Mouse (Mus musculus) kidney, postnatal 4 days (tissue): ENCODE results near the gene Sh3d19.
A peak's percentile ranks its signal among the peaks of the same experiment; 100 is the strongest.

Experiments used
- DNase-seq, 2 experiments: peaks; one replicate each; pipeline ENCODE4 v3.0.0; 2021; ENCODE audit warnings: mixed read lengths in 2 of 2

Gene Sh3d19

DNA sequence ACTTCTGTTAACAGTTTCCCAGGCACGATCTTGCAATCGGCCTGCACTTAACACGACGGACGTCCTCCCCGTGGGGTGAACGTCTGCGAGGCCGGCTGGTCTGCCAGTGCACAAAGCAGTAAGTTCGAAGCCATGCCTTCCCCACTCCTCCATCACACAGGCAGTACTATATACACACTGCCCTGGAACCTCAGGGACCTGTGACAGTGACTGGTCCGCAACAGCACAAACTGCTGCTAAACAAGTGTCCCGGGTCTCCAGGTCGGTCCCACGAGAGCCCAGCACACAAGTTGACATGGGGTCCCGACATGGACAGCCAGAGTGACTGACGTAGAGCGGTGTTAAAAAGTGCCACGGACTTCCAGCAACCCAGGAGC, 171.0 kb downstream of the Sh3d19 start:
- peak in 1 of 2 experiments; percentile 61 for DNase-seq

GRCm38 (mm10) chr3:86142263-86142933, 171.5 kb downstream of the Sh3d19 start, which contains the start of gene Rps3a1:
Gene Rps3a1 (minus strand): TSS chr3:86142702.
- DNase-seq = peak; percentile 99

GRCm38 (mm10) chr3:86142934-86143317, 172.0 kb downstream of the Sh3d19 start:
- DNase-seq = no peak

DNA sequence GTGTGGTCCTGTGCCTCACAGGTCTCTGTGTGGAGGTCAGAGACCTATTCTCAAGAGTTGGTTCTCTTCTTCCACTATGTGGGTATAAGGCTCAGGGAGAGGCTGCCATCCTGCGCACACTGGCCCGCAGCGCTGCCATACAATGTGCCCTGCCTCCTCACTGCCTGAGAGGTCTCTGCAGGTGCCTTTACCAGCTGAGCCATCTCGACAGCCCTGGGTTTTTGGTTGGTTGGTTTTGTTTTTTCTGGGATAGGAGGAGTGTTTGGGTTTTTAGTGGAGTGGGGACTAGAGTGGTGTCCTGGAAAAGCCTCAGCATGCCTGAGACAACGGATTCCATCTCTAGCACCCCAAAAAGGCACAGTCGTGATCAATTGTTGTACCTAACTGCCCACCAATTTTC, 172.4 kb downstream of the Sh3d19 start:
- no peak for DNase-seq

DNA sequence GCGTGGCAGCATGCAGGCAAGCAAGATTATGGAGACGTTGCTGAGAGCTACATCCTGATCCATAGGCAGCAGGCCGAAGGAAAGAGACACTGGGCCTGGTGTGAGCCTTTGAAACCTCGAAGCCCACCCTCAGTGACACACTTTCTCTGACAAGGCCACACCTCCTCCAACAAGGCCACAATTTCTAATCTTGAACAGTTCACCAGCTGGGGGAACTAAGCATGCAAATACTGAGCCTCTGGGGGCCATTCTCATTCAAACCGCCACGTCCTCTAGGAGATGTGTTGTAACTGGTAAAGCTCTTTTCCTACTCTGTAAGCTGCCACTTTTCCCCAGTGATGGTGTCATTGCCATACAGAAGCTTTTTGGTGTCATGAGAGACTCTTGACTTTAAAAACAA, 178.2 kb downstream of the Sh3d19 start:
- DNase-seq = no peak

DNA sequence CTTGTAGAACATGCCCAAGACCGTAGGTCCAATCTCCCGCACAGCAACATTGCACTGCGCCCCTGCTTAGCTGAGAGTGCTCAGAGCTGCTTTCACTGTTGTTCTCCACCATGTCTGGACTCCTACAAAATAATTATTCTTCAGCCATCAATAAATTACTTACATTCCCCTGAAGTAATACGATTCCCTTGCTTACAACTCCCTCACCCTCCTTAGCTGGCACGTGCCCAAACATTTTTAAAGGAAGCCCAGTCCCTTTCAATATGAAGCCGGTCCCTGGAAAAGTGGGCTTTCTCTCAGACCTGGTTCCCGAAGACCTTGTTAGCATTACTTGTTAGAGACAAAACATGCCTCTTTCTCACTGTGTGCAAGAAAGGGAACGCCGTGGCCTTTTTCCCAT, 178.6 kb downstream of the Sh3d19 start:
- peak in 1 of 2 experiments; percentile 29 for DNase-seq

GRCm38 (mm10) chr3:86168841-86169425, 198.0 kb downstream of the Sh3d19 start:
- DNase-seq = no peak

- DNase-seq = no peak
Measured at GRCm38 (mm10) chr3:86179714-86180113, 208.8 kb downstream of the Sh3d19 start.
